Mouse (Mus musculus): ENCODE data around the gene Nck2. TPM values are rescaled to one million over a fixed set of nuclear protein-coding genes. Genes with fewer than 3 reads are reported as not detected.

The Nck2 gene
- polyA plus RNA-seq, 1 experiment, result 106 TPM

GRCm38 (mm10) chr1:43404693-43405678, 39.4 kb upstream of the Nck2 start:
- no peak for TF ChIP-seq FLI1 (IDR thresholded peaks at IDR 0.05; ENCODE audit: low read length)
- no peak for TF ChIP-seq GATA1 (IDR thresholded peaks at IDR 0.05; ENCODE audit: borderline replicate concordance, low read length)
- Histone ChIP-seq H3K27me3 (replicated peaks) (peaks cover 2% of the 10 kb centered on the region), H3K4me1 (peaks cover 58% of the 10 kb centered on the region), H3K36me3 (replicated peaks; ENCODE audit: low read length) (no peaks in the 10 kb centered on the region), H3K9me3 (no peaks in the 10 kb centered on the region), H3K4me3 (replicated peaks) (no peak overlapping the region)

DNA sequence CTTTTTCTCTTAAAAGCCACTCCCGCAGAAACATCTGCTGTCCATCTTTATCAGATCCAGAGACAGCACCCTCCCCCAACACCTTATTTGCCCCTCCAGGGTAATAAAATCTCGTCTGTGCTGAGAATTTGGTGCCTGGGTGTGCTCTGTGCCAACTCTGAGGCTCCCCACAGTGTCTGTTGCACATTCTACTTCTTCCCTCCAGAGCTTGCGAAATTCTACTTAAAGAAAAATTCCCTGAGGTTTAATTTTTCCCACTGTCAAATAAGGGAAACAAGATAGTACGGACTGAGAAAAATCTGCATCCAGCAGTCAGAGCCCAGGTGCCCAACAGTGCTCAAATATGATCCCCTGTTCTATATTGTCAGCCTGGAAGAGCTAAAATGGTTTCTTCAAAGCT, 35.4 kb upstream of the Nck2 start:
- Histone ChIP-seq H3K9me3 (peaks cover 5% of the 10 kb centered on the region; the same call in 1 of the 2 replicates), H3K4me1 (peaks cover 78% of the 10 kb centered on the region), H3K36me3 (replicated peaks; ENCODE audit: low read length) (no peaks in the 10 kb centered on the region), H3K4me3 (replicated peaks) (no peak overlapping the region), H3K27me3 (replicated peaks) (peaks cover 2% of the 10 kb centered on the region)
- TF ChIP-seq GATA1 (IDR thresholded peaks at IDR 0.05; ENCODE audit: borderline replicate concordance, low read length), result no peak

GRCm38 (mm10) chr1:43412825-43413224, 31.6 kb upstream of the Nck2 start:
- Histone ChIP-seq H3K36me3 (replicated peaks; ENCODE audit: low read length) (no peaks in the 10 kb centered on the region), H3K9me3 (peaks cover 5% of the 10 kb centered on the region; the same call in 1 of the 2 replicates), H3K4me3 (replicated peaks) (peak overlapping the region; percentile 67), H3K4me1 (peaks cover 86% of the 10 kb centered on the region), H3K27me3 (replicated peaks) (peaks cover 2% of the 10 kb centered on the region)
- no peak for TF ChIP-seq FLI1 (IDR thresholded peaks at IDR 0.05; ENCODE audit: low read length)
- no peak for TF ChIP-seq GATA1 (IDR thresholded peaks at IDR 0.05; ENCODE audit: borderline replicate concordance, low read length)

DNA sequence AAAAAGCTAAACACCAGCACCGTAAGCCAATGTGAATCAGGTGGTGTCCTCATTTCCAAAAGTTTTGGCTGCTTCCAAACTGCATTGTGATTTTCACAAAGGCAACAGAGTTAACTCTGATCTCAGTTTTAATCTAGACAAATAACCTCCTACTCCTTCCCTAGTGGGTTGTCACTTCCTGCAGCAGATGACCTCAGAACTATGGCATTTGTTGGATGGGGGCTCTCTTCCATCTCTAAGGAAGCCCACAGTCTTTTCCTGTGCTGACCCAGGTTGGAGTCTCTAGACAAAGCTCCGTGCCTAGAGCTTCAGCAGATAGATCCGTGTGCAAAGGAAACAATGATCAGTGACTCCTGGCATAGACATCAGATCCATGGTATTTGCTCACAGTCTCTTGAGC, 31.1 kb upstream of the Nck2 start:
- Histone ChIP-seq H3K4me1 (peaks cover 82% of the 10 kb centered on the region), H3K27me3 (replicated peaks) (peaks cover 2% of the 10 kb centered on the region), H3K4me3 (replicated peaks) (peak overlapping the region; percentile 67), H3K36me3 (replicated peaks; ENCODE audit: low read length) (no peaks in the 10 kb centered on the region), H3K9me3 (peaks cover 5% of the 10 kb centered on the region; the same call in 1 of the 2 replicates)
- TF ChIP-seq GATA1 (IDR thresholded peaks at IDR 0.05; ENCODE audit: borderline replicate concordance, low read length) (no peak), FLI1 (IDR thresholded peaks at IDR 0.05; ENCODE audit: low read length) (no peak)

GRCm38 (mm10) chr1:43413749-43414148, 30.6 kb upstream of the Nck2 start:
- peaks cover 2% of the 10 kb centered on the region for H3K27me3 ChIP-seq (replicated peaks)
- peak overlapping the region; percentile 65 for H3K4me3 ChIP-seq (replicated peaks)
- peaks cover 5% of the 10 kb centered on the region; the same call in 1 of the 2 replicates for H3K9me3 ChIP-seq
- no peaks in the 10 kb centered on the region for H3K36me3 ChIP-seq (replicated peaks; ENCODE audit: low read length)
- TF ChIP-seq FLI1 (IDR thresholded peaks at IDR 0.05; ENCODE audit: low read length), result no peak
- TF ChIP-seq GATA1 (IDR thresholded peaks at IDR 0.05; ENCODE audit: borderline replicate concordance, low read length), result no peak
- H3K4me1 ChIP-seq, result peaks cover 78% of the 10 kb centered on the region

DNA sequence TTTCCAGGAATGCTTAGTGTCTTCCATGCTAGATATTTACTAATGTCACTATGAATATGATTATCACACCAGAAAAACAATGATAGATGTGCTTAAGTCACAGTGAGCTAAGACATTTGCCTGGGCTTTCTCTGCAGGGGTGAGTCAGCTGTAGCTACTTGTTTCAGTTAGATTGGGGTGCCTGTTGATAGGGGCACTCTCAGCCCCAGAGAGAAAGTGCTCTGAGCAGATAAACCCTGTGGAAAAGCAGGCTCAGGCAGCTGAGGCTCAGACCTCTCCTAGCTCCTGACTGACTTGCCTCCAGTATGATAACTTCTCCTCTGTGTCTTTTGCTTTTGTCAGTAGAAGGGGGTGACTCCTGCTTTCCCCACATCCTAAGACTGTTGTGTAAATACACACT, 30.2 kb upstream of the Nck2 start:
- TF ChIP-seq FLI1 (IDR thresholded peaks at IDR 0.05; ENCODE audit: low read length) (no peak), GATA1 (IDR thresholded peaks at IDR 0.05; ENCODE audit: borderline replicate concordance, low read length) (no peak)
- Histone ChIP-seq H3K4me1 (peaks cover 73% of the 10 kb centered on the region), H3K27me3 (replicated peaks) (peaks cover 2% of the 10 kb centered on the region), H3K36me3 (replicated peaks; ENCODE audit: low read length) (no peaks in the 10 kb centered on the region), H3K9me3 (peaks cover 5% of the 10 kb centered on the region; the same call in 1 of the 2 replicates), H3K4me3 (replicated peaks) (peak overlapping the region; percentile 2)

GRCm38 (mm10) chr1:43414971-43415370, 29.4 kb upstream of the Nck2 start:
- no peak overlapping the region for H3K4me3 ChIP-seq (replicated peaks)
- peaks cover 5% of the 10 kb centered on the region; the same call in 1 of the 2 replicates for H3K9me3 ChIP-seq
- peaks cover 66% of the 10 kb centered on the region for H3K4me1 ChIP-seq
- no peaks in the 10 kb centered on the region for H3K27me3 ChIP-seq (replicated peaks)
- no peak for TF ChIP-seq GATA1 (IDR thresholded peaks at IDR 0.05; ENCODE audit: borderline replicate concordance, low read length)
- TF ChIP-seq FLI1 (IDR thresholded peaks at IDR 0.05; ENCODE audit: low read length), result no peak
- no peaks in the 10 kb centered on the region for H3K36me3 ChIP-seq (replicated peaks; ENCODE audit: low read length)

GRCm38 (mm10) chr1:43422969-43423748, 21.2 kb upstream of the Nck2 start:
- TF ChIP-seq FLI1 (IDR thresholded peaks at IDR 0.05; ENCODE audit: low read length) (no peak), GATA1 (IDR thresholded peaks at IDR 0.05; ENCODE audit: borderline replicate concordance, low read length) (no peak)
- peaks cover 4% of the 10 kb centered on the region; the same call in 1 of the 2 replicates for H3K9me3 ChIP-seq
- no peaks in the 10 kb centered on the region for H3K27me3 ChIP-seq (replicated peaks)
- H3K36me3 ChIP-seq (replicated peaks; ENCODE audit: low read length), result no peaks in the 10 kb centered on the region
- no peak overlapping the region for H3K4me3 ChIP-seq (replicated peaks)
- H3K4me1 ChIP-seq, result peaks cover 27% of the 10 kb centered on the region

DNA sequence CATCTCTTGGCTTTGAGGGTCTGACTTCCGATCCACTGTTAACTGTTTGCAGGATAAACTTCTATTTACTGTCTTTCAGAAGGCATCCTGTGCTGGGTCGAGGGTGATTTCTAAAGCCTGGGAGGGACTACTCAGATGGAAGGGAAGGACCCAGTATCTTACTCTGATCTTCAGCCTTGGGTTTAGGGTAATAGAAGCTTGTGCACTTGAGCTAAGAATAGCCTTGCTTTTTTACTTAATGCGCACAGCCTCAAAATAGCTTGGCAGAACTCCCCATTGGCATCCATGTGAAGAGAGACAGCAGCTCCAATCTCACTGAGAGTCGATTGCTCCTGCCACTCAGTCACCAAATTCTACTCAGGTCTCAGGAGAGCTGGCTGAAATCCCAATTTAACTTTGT, 17.9 kb upstream of the Nck2 start:
- H3K36me3 ChIP-seq (replicated peaks; ENCODE audit: low read length), result no peaks in the 10 kb centered on the region
- H3K4me3 ChIP-seq (replicated peaks), result no peak overlapping the region
- H3K4me1 ChIP-seq, result peaks cover 38% of the 10 kb centered on the region
- no peaks in the 10 kb centered on the region for H3K27me3 ChIP-seq (replicated peaks)
- peaks cover 11% of the 10 kb centered on the region; the same call in 1 of the 2 replicates for H3K9me3 ChIP-seq
- no peak for TF ChIP-seq GATA1 (IDR thresholded peaks at IDR 0.05; ENCODE audit: borderline replicate concordance, low read length)
- TF ChIP-seq FLI1 (IDR thresholded peaks at IDR 0.05; ENCODE audit: low read length), result no peak

Measured in megakaryocyte, embryonic 14.5 days (primary cell).